Mouse (Mus musculus) brain, embryonic 14.5 days (tissue): ENCODE measurements around the gene Magi2.

ENCODE experiments used
- CTCF ChIP-seq: fragments of 200-500 bp; IDR thresholded peaks from 2 replicates; pipeline ENCODE4 v1.5.1; 2012; ENCODE audit warnings: inconsistent platforms, mild to moderate bottlenecking, moderate library complexity, borderline replicate concordance; ENCODE audit not compliant: insufficient read depth, insufficient read length; ENCODE audit errors: extremely low read depth
- POLR2A ChIP-seq: fragments of 200-500 bp; IDR thresholded peaks from 2 replicates; pipeline ENCODE4 v1.6.1; 2012; ENCODE audit warnings: mild to moderate bottlenecking, inconsistent platforms, borderline replicate concordance; ENCODE audit not compliant: poor library complexity, insufficient read depth, insufficient read length, severe bottlenecking; ENCODE audit errors: extremely low read depth

DNA sequence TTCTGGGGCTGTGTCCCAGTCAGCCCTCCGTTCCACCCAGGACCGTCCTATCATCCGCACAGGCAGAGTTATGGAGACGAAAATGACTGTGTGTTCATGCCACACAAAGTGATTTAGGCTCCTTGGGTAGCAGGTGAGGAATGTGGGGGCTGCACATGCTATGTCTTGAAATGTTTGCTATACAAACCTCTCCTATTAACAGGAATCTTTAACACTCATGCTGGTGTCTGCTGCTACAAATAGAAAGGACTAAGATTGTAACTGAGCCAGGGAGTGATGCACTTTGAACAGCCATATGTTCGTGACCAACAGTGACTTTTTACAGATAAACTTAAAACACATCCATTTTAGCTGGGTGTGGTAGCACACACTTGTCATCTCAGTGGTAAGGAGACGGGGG is 772.6 kb downstream of the Magi2 start:
- TF ChIP-seq CTCF (no peak), POLR2A (no peak)
